Mouse (Mus musculus): Measurements from ENCODE around the gene Cfap61. TPM values are rescaled to one million over a fixed set of nuclear protein-coding genes. Genes with fewer than 3 reads are reported as not detected.

Gene Cfap61
- polyA plus RNA-seq, 1 experiment from 2014 or later: 1.7 TPM

DNA sequence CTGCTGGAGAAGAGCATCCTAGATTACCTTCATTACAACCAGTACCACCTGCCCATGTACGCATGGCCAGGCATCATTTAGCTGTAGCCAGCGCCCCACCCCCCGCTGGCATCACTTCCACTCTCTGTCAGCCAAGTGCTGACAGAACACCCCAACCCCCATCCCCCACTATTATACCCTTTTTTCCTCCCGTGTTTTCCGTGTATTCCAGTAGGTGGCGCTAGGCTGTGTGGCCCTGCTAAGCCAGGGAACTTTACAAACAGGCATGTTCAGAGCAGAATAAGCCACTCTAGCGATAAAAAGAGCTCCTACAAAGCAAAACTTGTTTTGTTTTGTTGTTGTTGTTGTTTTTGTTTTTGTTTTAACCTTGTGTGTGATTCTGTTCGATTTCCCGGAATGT is 280.1 kb downstream of the Cfap61 start:
- peak; percentile 31; the same call in 1 of the 2 replicates for ATAC-seq (ENCODE audit: insufficient read depth, low FRiP score, low read depth)
- Histone ChIP-seq H3K36me3 (no peaks in the 10 kb centered on the region), H3K4me2 (no peak overlapping the region), H3K9me3 (no peaks in the 10 kb centered on the region), H3K9ac (no peak overlapping the region), H3K4me3 (replicated peaks) (no peak overlapping the region), H3K4me1 (no peaks in the 10 kb centered on the region), H3K27ac (no peak overlapping the region), H3K27me3 (replicated peaks) (peaks cover 37% of the 10 kb centered on the region)
- WGBS: 4% methylated on average over 9 of the region's 9 CpGs

DNA sequence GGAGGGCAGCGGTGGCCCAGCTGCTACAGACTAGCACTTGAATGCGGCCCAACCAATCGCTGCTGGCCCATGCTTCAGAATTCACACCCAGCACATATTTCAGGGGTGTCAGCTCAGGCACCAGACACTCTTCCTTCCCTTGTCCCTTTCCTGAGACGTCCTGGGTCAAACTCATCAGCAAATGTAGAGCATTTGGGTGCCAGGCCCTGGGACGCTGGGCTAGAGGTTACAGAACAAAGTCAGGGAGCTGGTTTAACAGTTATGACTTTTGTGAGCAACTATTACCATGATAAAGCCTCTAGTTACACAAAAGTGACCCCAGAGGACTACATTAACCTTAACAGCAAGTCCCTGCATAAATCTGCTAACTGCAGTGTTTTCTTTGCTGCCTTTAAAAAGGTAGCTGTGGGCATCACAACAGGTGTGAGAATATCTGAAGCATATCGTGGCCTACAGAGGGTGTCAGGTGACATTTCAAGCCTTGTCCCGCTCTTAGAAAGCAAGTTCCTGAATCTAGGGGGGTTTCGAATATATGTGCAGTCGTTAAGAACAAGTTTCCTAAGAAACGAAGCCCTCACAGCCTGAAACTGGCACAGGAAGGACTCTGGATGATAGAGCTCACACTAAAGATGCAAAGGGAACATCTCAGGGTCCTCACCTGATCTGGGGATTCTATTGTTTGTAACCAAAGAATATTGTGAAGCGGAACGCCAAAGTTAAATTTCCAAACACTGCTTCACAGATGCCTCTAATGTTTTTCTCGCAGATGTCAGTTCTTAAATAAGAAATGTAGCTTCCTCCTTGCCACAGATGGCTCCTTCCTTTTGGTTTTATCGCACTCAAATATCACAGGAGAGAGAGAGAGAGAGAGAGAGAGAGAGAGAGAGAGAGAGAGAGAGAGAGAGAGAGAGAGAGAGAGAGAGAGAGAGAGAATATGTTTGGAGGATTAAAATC is 281.8 kb downstream of the Cfap61 start:
- no peak overlapping the region for H3K9ac ChIP-seq
- 22% methylated on average over 14 of the region's 14 CpGs for WGBS
- H3K4me3 ChIP-seq (replicated peaks): no peak overlapping the region
- H3K9me3 ChIP-seq: no peaks in the 10 kb centered on the region
- H3K36me3 ChIP-seq: no peaks in the 10 kb centered on the region
- peaks cover 7% of the 10 kb centered on the region for H3K4me1 ChIP-seq
- peaks cover 51% of the 10 kb centered on the region for H3K27me3 ChIP-seq (replicated peaks)
- H3K27ac ChIP-seq: no peak overlapping the region
- no peak for ATAC-seq (ENCODE audit: insufficient read depth, low FRiP score, low read depth)
- H3K4me2 ChIP-seq: no peak overlapping the region

GRCm38 (mm10) chr2:146217227-146217980 is 282.8 kb downstream of the Cfap61 start:
- H3K27ac ChIP-seq: no peak overlapping the region
- no peaks in the 10 kb centered on the region for H3K36me3 ChIP-seq
- no peak overlapping the region for H3K4me2 ChIP-seq
- no peak overlapping the region for H3K9ac ChIP-seq
- no peak for ATAC-seq (ENCODE audit: insufficient read depth, low FRiP score, low read depth)
- 3% methylated on average over 16 of the region's 16 CpGs for WGBS
- peaks cover 17% of the 10 kb centered on the region for H3K4me1 ChIP-seq
- peaks cover 61% of the 10 kb centered on the region for H3K27me3 ChIP-seq (replicated peaks)
- H3K9me3 ChIP-seq: no peaks in the 10 kb centered on the region
- H3K4me3 ChIP-seq (replicated peaks): no peak overlapping the region; the same call in 1 of the 2 replicates

DNA sequence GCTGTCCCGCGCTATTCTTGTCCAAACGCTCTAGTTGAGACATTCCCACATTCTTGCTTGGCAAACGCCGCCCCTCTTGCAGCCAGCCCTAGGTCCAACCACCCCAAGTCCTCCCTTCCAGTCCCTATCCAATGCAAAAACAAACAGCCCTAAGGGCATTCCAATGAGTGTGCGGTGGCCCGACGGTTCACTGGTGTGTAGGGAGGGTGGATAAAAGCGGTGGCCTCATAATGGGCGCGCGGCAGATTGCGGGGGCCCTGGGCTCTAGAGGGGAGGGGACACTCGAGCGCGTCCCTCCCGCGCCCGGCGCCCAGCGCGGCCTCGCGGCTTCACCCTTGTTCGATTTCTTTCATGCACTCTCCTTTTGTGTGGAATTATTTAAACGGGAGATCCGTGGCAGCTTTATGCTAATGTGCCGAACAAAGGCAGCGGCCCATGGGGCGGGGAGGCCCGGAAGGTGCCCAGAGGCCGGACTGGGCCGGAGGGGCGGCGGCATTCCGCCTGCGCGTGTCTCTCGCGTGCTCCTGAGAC is 283.6 kb downstream of the Cfap61 start:
- Histone ChIP-seq H3K4me2 (peak overlapping the region; percentile 44), H3K27me3 (replicated peaks) (peaks cover 69% of the 10 kb centered on the region), H3K9ac (no peak overlapping the region), H3K27ac (no peak overlapping the region), H3K4me3 (replicated peaks) (peak overlapping the region; percentile 19), H3K36me3 (no peaks in the 10 kb centered on the region), H3K9me3 (no peaks in the 10 kb centered on the region), H3K4me1 (peaks cover 25% of the 10 kb centered on the region)
- no peak for ATAC-seq (ENCODE audit: insufficient read depth, low FRiP score, low read depth)
- WGBS: under 1% methylated on average over 40 of the region's 40 CpGs

- H3K4me3 ChIP-seq (replicated peaks): no peak overlapping the region
- no peak overlapping the region for H3K4me2 ChIP-seq
- H3K4me1 ChIP-seq: peaks cover 29% of the 10 kb centered on the region
- ATAC-seq (ENCODE audit: insufficient read depth, low FRiP score, low read depth): no peak
- no peaks in the 10 kb centered on the region for H3K36me3 ChIP-seq
- no peak overlapping the region for H3K9ac ChIP-seq
- H3K9me3 ChIP-seq: no peaks in the 10 kb centered on the region
- no peak overlapping the region for H3K27ac ChIP-seq
- peaks cover 77% of the 10 kb centered on the region for H3K27me3 ChIP-seq (replicated peaks)
- WGBS: 6% methylated on average over 19 of the region's 19 CpGs
Measured at GRCm38 (mm10) chr2:146218881-146219535, 284.4 kb downstream of the Cfap61 start.

DNA sequence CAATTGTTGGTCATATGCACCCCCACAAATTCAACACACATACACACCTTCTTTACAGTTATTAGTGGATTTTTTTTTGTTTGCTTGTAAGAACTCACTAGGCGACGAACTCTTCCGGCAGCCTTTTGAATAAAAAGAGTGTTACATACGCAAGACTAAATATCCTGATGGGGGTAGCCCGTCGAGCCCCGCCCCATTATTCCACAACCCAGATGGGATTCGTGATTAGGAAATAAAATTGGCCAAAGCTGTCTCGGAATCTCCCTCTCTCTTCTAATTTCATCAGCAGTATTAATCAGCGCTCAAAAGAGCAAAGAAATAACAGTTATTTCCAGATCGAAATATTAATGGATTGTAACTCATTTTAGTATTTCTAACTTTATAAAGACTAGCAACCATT is 285.2 kb downstream of the Cfap61 start:
- Histone ChIP-seq H3K36me3 (no peaks in the 10 kb centered on the region), H3K9ac (no peak overlapping the region), H3K4me3 (replicated peaks) (no peak overlapping the region), H3K9me3 (no peaks in the 10 kb centered on the region), H3K27me3 (replicated peaks) (peaks cover 81% of the 10 kb centered on the region), H3K4me1 (peaks cover 29% of the 10 kb centered on the region), H3K4me2 (no peak overlapping the region), H3K27ac (no peak overlapping the region)
- WGBS: 13% methylated on average over 11 of the region's 11 CpGs
- no peak for ATAC-seq (ENCODE audit: insufficient read depth, low FRiP score, low read depth)

DNA sequence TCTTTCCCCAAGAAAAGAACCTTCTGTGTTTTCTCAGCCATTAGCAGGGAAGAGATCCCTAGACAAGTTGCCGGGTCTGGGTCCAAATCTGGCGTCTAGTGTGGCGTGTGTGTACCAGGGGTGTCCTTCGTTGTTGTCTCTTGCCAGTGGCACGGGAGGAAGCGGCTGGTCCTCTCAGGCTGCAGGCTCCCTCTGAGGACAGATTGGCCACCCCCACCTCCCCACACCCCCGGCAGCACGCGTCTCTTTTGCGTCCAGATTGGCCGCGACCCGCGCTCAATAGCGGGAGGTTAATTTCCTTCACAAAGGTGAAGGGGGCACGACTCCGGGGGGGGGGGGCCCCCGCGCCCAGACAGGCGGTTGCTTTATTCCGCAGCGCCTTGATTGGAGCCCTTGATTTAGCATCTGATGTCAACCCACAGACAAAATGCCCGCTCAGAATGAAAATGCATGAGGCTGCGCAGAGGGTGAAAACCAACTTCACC is 286.0 kb downstream of the Cfap61 start:
- H3K27me3 ChIP-seq (replicated peaks): peaks cover 87% of the 10 kb centered on the region
- ATAC-seq (ENCODE audit: insufficient read depth, low FRiP score, low read depth): no peak
- H3K36me3 ChIP-seq: no peaks in the 10 kb centered on the region
- peak overlapping the region; percentile 52 for H3K4me3 ChIP-seq (replicated peaks)
- H3K4me2 ChIP-seq: peak overlapping the region; percentile 99
- H3K27ac ChIP-seq: no peak overlapping the region
- H3K9me3 ChIP-seq: no peaks in the 10 kb centered on the region
- no peak overlapping the region for H3K9ac ChIP-seq
- WGBS: 2% methylated on average over 24 of the region's 24 CpGs
- peaks cover 29% of the 10 kb centered on the region for H3K4me1 ChIP-seq

DNA sequence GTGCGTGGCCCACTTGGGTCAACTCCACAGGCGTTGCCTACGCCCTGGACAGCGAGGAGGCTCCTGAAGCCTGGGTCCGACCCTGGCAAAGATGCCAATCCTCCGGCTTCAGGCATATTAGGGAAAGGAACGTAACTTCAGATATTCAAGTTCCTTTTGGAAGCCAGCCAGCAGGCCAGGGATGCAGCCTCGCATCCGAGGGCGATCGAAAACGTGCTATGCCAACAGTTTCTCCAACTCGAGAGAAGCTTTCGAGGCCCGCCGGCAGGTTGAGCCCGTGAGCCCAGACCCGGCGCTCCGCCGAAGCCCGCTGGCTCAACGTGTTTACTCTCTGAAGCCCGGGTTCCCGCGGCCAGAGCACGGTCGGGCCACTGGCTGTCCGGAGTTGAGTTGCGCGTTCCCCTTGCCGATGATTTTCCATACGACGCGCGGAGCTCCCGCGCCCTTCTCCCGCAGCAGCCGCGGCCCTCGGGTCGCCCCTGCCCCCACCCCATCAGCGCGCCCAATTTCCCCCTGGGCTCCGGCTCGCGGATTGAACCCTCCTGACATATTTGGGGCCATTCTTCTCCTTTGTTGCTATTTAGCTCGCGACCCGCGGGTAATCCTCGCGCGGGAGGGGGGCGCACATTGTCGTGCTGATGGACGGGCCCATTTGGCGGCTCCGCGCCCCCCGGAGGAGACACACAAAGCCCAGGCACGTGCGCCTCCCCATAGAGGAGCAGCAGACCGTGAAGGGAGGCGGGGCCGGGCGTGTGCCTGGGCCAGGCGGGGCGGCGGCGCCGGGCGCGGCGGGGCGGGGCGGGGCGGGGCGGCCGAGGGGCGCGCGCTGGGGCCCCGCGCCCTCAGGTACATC is 286.7 kb downstream of the Cfap61 start, which contains the start of gene Insm1:
Gene Insm1, plus strand, starts transcription at position 846 of the 853 bp plus-strand sequence.
- ATAC-seq (ENCODE audit: insufficient read depth, low FRiP score, low read depth): peak; percentile 63

DNA sequence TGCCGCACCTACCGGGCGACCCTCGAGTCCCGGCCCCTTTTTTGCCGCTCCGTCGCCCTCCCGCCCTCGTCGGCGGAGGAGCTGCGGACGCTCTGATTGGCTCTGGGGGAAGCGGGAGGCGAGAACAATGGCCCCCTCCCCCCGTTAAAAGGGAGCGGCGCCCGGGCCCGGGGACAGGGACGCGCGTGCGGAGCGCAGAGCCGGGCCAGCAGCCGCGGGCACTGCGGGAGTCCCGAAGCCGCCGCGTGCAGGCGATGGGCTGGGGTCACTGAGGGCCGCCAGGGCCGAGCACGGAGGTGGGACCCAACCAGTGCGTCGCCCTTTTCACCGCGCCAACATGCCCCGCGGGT is 287.3 kb downstream of the Cfap61 start:
- ATAC-seq (ENCODE audit: insufficient read depth, low FRiP score, low read depth): peak; percentile 48; the same call in 1 of the 2 replicates
- WGBS: 0% methylated on average over 40 of the region's 44 CpGs
- Histone ChIP-seq H3K9ac (no peak overlapping the region), H3K36me3 (no peaks in the 10 kb centered on the region), H3K4me3 (replicated peaks) (peak overlapping the region; percentile 52), H3K27ac (no peak overlapping the region), H3K9me3 (no peaks in the 10 kb centered on the region), H3K4me2 (peak overlapping the region; percentile 99), H3K27me3 (replicated peaks) (peaks cover 88% of the 10 kb centered on the region), H3K4me1 (peaks cover 29% of the 10 kb centered on the region)

More for the DNA sequence above, 286.7 kb downstream of the Cfap61 start, which contains the start of gene Insm1:
- H3K27me3 ChIP-seq (replicated peaks): peaks cover 86% of the 10 kb centered on the region
- peak within 1 kb of the TSS; percentile 52 for H3K4me3 ChIP-seq (replicated peaks)
- no peaks in the 10 kb centered on the region for H3K36me3 ChIP-seq
- H3K4me1 ChIP-seq: peaks cover 29% of the 10 kb centered on the region
- peak within 1 kb of the TSS; percentile 99 for H3K4me2 ChIP-seq
- under 1% methylated on average over 65 of the region's 86 CpGs for WGBS
- no peak within 1 kb of the TSS for H3K9ac ChIP-seq
- H3K9me3 ChIP-seq: no peaks in the 10 kb centered on the region
- H3K27ac ChIP-seq: 0 out of 2 replicates have a peak within 1 kb of the TSS, but pooled peaks have one; percentile 11

DNA sequence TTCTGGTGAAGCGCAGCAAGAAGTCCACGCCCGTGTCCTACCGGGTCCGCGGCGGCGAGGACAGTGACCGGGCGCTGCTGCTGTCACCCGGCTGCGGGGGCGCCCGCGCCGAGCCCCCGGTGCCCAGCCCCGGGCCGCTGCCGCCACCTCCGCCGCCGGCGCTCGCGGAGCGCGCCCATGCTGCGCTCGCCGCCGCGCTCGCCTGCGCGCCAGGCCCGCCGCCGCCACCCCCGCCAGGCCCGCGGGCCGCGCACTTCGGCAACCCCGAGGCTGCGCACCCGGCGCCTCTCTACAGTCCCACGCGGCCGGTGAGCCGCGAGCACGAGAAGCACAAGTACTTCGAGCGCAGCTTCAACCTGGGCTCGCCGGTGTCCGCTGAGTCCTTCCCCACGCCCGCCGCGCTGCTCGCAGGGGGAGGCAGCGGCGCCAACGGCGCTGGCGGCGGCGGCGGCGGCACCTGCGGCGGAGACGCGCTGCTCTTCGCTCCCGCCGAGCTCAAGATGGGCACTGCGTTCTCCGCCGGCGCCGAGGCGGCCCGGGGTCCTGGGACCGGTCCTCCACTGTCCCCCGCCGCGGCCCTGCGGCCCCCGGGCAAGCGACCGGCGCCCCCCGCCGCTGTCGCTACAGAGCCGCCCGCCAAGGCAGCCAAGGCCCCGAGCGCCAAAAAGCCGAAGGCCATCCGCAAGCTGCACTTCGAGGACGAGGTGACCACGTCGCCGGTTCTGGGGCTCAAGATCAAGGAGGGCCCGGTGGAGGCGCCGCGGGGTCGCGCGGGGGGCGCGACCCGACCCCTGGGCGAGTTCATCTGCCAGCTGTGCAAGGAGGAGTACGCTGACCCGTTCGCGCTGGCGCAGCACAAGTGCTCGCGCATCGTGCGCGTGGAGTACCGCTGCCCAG is 287.9 kb downstream of the Cfap61 start:
- Histone ChIP-seq H3K9me3 (no peaks in the 10 kb centered on the region), H3K27ac (no peak overlapping the region), H3K36me3 (no peaks in the 10 kb centered on the region), H3K4me3 (replicated peaks) (peak overlapping the region; percentile 52), H3K4me1 (peaks cover 29% of the 10 kb centered on the region), H3K27me3 (replicated peaks) (peaks cover 88% of the 10 kb centered on the region), H3K9ac (no peak overlapping the region), H3K4me2 (peak overlapping the region; percentile 99)
- WGBS: under 1% methylated on average over 103 of the region's 133 CpGs
- ATAC-seq (ENCODE audit: insufficient read depth, low FRiP score, low read depth): peak; percentile 15; the same call in 1 of the 2 replicates

Data from stomach, embryonic 15.5 days (tissue).